Mouse (Mus musculus) gastrocnemius, postnatal 4 days (tissue): Measurements from ENCODE around the gene Cit. TPM values are rescaled to one million over a fixed set of nuclear protein-coding genes. Genes with fewer than 3 reads are reported as not detected.
A peak's percentile ranks its signal among the peaks of the same experiment; 100 is the strongest.

Experiments used
- DNase-seq, 2 experiments: peaks; one replicate each; pipeline ENCODE4 v3.0.0; 2021 to 2022; ENCODE audit warnings: low spot score in 2 of 2, mixed read lengths in 2 of 2
- total RNA-seq, 2 experiments: library from RNA; stranded (reverse); gene quantifications; 2 replicates each; pipeline ENCODE4 v1.2.3; 2021

The Cit gene
- total RNA-seq, 2 experiments from 2014 or later: 12.7 to 15.6 TPM

DNA sequence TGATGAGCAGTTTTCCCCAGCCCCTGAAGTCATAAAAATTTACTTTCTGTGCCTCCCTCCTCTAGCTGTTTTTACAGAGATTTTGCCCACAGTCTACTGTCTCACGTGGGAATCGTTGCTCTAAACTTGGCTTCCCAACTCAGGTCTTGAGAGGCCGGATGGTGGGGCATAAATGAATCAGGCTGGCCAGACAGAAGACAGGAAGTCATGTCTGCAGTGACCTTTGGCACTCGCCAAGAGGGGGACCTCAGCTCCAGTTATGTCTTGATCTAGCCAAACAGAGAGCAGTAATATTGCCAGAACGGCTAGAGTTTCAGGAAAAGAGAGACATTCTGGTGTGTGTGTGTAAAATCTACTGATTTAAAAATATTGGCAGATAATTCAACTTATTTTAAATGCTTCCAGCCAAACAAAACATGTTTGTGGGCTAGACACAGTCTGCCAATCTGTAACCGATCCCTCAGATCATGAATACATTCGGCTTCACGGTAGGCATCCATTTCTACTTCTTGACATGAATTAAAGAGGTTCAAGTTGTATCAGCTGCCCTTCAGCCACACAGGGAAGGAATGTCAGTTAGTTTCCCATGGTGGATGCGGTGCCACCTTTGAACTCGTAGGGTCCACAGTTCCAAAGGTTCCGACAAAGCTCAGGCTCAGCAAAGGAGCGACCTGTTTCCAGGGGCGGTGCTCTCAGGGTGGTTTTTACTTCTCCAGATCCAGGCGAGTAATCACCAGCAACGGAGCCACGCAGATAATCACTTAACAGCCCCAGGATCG is 5.4 kb downstream of the Cit start:
- DNase-seq: no peak

DNA sequence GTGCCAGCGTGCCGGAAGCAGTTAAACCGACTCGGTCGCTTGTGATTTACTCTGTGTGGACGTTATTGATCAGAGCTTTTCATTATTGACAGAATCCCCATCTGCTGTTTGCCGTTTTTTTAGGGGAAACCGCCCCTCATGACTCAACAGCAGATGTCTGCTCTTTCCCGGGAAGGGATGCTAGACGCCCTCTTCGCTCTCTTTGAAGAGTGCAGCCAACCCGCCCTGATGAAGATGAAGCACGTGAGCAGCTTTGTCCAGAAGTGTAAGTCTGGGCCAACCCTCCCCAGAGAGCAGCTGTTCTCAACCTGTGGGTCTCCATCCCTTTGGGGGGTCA is 5.9 kb downstream of the Cit start:
- no peak for DNase-seq

DNA sequence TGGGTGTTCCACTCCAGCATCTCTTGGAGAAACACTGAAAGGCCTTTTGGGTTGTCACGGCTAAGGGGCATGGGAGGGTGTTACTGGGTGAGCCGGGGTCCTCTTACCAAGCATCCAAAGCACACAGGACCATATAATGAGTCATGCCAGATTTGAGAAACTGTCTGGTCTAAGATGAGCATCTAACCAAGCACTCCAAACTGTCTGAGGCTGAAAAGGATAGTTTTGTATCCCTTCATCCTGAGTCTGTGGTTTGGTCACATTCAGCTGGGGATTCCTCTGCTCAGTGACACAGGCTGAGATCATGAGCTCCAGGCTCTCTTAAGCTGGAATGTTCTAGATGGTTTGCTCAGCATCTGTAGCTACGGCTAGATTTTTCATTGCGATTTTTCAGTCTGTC is 7.4 kb downstream of the Cit start:
- DNase-seq: no peak

DNA sequence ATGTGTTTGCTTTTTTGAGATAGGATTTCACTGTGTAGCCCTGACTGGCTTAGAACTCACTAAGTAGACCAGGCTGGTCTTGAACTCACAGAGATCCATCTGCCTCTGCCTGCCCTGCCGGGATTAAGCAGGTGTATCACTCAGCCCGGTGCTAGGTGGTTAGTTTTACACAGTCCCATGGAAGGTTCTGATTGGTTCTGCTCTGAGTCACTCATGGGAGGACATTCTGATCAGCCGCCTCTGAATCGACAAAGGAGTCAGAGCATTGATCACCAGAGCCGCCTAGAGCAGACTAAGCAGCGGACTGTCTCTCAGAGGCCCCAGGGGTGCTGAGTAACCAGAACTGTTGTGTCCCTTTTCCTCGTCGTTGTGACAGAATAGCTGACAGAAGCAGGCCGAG is 8.6 kb downstream of the Cit start:
- DNase-seq: no peak

DNA sequence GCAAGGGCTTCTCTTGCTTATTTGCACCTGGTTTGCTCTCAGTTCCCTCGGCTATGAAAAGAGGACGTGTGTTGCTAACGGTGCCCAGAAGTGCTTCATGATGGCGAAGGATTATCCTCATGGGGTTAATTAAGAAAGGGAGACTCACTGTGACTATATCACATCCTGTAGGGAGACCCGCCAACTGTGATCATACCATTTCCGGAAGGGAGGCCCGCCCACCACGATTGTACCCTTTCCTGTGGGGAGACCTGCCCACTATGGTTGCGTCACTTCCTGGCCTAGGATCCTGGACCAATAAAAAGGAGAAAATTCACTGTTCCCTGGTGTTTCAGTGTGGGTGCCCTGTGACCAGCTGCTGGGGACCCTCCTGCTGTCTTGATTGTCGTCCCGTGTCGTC is 9.3 kb downstream of the Cit start:
- no peak for DNase-seq

DNA sequence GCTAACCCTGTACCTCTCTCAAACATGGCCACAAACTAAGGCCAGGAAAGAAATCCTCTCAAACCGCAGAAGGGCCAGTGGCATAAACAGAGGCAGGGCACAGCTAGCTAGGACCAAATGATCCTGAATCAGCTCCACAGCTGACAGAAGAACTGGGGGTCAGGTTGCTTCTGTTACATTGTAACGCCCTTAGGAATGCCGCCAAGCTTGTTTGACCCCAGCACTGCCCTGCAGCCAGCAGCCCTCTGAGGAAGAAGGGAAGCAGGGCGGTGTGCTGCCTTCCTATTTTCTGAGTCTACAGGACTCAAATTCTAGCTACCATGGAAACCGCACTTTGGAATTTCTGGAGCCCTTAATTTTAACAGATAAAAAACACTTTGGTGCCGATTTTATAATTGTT is 13.6 kb downstream of the Cit start:
- DNase-seq: no peak

DNA sequence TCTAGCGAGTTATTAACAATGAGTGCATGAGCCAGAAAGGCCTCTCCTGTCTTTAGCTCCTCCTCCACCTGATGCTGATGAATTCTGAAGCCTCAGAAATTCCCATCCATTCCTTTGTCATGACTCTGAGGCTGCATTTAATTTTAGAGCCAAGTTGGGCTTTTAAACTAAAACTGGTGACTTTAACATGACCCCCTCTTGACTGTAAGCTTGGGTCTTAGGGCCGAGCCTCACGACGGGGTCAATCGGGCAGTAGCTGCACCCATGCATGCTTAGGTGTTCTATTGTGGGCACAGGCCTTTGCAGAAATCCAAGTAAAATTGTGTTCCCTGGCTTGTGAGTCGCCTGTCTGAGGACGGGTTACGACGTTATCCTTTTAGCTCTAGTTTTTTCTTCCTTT is 14.4 kb downstream of the Cit start:
- DNase-seq: no peak

DNA sequence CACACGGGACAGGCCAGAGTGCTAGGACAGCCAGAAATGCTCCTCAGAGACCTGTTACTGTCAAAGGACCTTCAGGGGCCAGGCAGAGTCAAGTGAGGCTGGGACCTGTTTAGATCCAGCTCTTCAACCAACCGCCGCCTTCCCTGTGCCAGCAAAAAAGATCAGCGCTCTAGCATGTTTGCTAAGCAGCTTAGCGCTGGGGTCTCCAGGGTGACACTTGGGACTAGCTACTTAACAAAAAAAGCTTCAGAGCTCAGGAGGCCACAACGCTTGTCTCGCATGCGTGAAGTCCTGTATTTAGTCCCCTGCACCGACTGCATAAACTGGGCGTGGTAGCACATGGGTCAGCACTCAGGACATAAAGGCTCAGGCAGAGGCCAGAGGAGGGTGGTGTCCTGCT is 16.9 kb downstream of the Cit start:
- no peak for DNase-seq

DNA sequence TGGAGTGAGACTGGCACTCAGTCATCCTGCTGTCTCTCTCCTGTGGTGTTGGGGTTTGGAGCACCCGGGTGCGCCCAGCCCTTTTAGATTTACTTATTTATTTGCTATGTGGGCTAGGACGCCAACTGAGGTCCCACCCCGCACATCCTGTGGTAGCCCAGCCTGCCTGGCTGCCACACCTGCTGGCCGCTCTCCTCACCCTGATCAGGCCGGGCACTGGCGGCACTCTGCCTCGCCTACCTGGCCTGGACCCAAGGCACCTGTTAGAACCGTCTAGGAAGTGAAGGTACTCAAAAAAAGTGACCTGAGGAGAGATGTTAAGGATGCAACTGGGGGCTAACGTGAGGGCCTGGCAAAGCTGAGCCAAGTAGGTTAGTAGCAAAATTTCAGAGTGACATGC is 17.4 kb downstream of the Cit start:
- DNase-seq: no peak

DNA sequence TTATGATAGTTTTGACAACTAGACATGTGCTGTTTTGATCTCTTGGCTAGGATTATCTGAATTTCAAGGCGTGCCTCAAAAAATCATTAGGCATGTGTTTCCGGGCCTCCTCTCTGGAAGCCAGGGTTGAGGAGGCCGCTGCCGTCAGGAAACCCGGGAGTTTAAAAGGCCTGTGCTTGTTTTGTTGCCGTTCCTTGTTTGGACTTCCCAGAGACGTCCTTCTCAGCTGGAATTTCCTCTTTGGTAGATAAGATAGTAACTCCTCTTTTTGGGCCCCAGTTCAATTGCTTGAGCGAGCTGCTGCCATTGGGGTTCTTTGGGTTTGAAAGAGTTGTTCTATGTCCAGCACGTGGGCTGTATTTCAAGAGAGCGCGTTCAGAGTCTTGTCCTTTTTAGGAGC is 21.2 kb downstream of the Cit start:
- DNase-seq: no peak

DNA sequence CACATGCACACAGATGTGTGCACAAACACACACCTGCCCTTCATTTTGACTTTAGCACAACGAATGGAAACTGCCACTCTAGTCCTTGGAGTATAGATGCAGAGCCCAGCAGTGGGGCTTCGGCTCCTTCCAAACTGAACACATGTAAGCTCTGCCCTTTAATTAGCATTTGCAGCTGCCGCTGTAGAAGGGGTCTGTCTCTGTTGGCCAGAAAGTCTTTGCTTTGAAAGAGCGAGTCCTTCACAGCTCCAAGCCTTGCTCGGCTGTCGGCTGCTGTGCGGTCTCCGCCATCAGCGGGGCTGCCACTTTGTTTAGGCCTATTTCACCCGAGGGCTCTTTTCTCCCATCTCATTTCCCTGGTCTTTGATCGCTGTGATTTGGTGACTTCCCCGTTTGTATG is 23.5 kb downstream of the Cit start:
- no peak for DNase-seq

DNA sequence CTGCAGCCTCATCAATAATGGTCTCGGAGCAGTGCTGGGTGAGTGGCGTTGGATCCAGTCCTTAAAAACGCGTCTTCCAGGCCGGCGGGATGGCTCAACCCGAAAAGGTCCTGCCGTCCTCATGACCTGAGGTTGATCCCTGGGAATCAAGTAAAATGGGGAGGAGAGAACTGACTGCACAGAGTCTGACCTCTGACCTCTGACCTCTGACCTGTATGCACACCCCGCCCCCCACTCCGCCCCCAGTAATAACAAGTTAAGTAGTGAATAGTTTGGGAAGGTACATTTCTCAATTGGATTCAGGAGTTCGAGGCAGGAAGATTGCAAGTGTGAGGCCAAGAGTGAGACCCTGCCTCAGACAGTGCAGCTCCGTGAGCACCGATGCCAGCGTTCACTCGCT is 24.1 kb downstream of the Cit start:
- DNase-seq: no peak

DNA sequence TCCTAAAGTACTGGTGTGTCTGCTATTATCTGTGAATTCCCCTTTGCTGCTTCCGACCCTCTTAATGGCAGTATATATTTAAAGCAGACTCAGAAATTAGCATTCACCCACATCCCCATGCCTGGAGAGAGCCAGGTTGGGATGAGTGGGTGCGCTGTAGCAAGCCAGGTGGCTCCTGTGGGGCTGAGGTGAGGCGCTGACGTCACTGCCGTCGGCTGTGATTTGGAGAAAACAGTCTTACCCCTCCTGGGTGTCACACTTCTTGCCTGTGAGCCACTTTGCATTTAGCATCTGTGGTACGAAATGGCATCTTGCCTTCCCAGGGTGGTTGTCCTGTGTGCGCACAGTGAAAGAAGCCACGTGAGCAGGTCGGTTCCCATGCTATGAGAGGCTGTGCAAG is 26.1 kb downstream of the Cit start:
- DNase-seq: no peak

DNA sequence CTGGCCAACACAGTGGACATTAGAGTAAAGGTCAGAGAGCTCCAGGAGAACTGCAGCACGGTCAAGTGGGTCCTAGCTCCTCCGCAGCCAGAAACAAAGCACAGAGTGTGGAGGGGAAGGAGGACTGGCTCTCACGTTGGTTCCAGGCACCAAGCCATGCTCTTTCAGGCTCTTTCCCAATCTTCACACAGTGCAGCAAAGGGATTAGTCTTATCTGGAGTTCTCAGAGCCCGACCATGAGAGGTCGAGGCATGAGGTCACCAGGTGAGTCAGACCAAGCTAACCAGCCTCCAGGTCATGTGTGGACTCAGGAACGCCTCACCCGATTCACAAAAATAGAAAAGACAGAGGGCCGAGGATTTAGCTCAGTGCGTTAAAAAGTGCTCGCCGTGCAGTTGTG is 27.0 kb downstream of the Cit start:
- DNase-seq: no peak

DNA sequence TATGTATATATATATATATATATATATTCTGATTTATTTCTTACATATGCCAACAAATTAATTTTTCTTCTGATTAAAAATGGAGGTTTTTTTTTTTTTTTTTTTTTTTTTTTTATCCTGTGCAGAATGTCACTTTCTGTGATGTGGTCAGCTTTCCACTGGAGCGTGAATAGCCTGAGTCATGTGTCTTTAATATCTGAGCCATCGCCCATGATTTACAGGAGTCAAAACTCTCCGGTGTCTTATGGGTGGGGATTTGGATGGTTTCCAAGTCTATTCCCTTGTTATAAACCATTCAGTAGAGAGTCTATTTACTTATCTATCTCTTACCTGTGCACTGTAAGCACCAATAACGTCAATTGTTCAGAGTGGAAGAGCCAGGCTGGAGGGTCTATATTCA is 27.9 kb downstream of the Cit start:
- DNase-seq: no peak

DNA sequence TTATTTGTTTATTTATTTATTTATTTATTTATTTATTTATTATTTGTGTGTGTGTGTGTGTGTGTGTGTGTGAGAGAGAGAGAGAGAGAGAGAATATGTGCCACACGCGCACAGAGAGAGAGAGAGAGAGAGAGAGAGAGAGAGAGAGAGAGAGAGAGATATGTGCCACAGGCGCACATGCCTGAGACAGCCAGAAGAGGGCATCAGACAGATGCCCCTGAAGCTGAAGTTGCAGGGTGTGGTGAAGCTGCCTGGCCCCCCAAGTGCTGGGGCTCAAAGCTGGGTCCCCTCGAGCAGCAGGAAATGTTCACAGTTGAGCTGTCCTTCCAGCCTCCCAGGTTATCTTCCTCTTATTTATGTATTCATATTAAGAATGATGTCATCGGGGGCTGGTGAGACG is 32.3 kb downstream of the Cit start:
- DNase-seq: no peak

DNA sequence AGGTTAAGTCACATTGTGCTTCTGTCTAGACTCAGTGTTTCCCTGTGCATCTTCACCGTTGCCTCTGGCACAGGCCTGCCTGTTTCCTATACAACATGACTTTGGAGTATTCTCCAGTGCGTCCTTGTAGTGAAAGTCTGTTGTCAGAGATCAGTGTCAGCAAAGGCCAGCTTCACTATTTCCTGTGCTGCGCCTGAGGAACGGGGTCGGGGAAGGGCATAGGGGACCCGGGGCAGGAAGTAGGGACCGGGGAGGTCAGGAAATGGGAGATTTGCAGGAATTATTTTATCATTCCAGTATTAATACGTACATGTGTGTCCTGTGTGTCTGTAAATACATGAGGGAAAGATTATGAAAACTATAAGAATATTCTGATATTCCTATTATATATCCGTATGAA is 37.1 kb downstream of the Cit start:
- no peak for DNase-seq

DNA sequence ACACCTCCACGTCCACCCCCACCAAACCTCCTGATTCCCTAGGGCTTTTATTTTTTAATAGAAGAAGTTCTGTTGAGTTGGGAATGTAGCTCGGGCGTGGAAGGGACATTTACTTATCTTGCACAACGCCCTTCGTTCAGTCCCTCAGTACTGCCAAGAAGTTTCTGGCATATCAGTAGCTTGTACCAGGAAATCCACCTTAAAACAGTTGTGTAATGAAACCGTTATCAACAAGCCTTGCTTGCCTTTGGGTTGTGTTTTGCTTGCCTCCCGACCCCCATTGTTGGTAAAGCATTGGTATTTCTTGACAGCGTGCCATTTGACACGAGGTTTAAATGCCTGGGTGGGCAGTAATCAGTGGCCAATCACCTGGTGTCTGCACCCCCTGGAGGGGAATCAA is 39.4 kb downstream of the Cit start:
- DNase-seq: no peak

DNA sequence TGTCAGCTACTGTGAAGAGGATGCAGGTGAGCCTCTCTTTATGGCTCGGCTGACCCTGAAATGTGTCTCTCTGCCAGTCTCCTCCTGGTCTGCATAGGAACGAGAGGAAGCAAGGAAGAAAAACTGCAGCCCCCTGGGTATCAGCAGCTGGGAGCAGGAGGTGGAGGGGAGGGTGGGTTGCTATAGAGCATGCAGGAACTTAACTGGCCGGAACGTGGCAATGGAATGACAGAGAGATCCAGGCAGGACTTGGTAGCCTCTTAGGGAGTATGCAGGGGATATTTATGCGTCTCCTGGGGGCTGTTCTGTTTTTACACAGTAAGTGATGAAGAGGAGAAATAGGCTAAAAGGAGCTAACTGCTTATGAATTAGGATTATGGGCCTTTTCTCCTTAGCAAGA is 48.7 kb downstream of the Cit start:
- DNase-seq: no peak

DNA sequence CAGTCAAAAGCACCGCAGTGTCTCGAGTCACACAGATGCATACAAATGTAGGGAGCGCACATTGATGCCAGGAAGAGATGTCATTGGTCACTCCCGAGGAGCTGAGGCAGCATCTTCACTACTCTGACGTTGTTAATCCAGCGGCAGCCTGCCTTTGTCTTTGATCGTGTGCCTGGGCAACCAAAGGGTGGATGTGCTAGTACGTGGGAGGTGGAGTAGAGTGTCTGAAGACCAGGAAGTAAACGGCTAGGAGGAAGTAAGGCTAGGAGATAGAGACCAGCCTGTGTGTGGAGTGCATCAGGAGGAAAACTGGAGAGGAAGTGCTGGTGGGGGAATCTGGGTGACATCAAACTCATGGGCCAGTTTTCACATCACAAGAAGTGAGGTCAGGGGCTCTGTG is 52.0 kb downstream of the Cit start:
- DNase-seq: no peak

DNA sequence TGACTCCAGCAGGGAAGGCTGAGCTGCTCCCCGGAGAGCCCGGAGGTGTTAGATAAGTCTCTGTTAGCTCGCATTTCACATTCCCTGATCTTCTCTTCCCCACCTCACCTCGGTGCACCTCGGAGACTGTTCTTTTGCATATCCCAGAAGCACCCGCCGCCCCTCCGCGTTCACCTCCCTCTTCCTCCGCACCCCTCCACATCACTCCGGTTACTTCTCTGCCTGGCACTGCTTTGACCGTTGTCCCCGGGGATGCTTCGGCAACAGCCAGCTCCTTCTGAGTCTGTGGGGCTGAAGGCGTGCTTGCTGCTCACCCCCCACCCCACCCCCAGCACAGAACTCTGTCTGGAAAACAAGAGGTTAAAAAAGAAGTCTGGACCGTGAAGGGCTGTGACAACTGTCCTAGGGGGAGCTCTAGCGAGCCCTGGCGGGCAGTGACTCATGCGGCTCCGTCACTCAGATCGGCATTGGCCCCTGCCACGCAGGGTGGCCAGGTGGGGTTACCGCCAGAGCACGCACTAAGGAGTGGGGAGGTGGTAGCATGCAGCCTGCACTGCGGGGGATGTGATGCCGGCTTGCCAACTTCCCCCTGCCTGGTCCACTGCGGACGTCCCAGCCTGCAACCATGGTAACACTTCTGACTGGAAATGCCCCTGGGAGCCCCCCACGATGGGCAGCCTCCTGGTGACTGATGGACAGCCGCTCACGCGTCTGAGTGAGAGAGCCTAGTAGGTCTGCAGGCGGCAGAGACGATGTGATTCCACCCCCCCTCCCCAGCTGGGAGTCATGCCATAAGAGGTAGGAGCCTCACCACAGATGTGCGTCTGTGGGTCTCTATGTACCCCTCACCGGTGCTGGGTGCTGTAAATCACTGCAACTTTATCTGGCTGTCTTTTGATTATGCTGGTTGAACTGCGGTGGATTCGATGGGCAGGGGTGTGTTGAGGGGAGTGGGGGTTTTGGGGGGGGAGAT is 62.2 kb downstream of the Cit start:
- DNase-seq: peak in 1 of 2 experiments; percentile 33

DNA sequence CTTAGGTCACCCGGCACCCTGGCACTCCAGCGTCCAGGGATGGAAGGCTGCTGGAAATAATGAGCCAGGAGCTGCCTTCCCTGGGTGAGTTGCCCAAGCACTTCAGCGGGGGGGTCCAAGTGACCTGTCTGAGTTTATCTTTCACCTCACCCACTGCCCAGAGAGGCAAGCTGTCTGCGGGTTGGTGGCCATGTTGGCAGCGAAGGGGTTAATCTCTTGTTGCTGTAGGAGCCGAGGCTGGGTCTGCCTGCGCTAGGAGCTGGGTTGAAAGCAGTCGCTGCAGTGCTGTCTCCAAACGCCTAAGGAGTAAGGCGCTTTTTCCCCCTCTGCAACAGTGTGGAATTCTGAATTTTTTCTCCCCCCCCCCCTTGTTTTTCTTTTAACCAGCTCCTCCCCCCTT is 63.2 kb downstream of the Cit start:
- DNase-seq: no peak

DNA sequence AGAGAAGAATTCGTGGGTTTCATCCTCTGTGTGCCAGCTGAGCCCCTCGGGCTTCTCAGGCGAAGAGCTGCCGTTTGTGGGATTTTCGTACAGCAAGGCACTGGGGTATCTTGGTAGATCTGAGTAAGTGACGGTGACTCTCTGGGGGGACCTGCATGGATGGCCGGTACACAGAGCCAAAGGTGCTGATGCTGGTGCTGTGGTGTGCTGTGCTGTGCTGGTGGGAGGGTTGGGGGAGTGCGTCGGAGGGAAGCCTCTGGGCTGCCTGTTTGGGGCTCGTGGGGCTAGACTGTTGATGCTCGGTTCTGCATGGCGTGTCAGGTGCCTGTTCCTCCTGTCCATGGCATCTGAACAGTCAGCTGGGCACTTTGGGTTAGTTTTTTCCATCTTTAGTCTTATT is 63.6 kb downstream of the Cit start:
- DNase-seq: no peak
